Mouse (Mus musculus) hindbrain, postnatal 0 days (tissue): ENCODE measurements at regions not wholly inside any gene's neighbourhood (a gene's known extent, or its start where the extent isn't known, plus 50 kb on each side); places are given as distances from the start of the nearest gene placed in this dataset.

ENCODE experiments used
- ATAC-seq: fragments of 200-750 bp; cut with Nextera tagmentation; 2 replicates; pipeline ENCODE4 v1.8.0; 2017; ENCODE audit warnings: mild to moderate bottlenecking, moderate TSS enrichment, moderate library complexity
- DNase-seq: peaks from one replicate; pipeline ENCODE4 v3.0.0-alpha.2; 2015; ENCODE audit warnings: low spot score
- H3K27ac ChIP-seq: fragments of 300-500 bp; sonication (generic); 2 replicates; pipeline ENCODE4 v1.5.1; 2014; ENCODE audit warnings: mild to moderate bottlenecking
- H3K27me3 ChIP-seq: fragments of 300-500 bp; sonication (generic); 2 replicates; pipeline ENCODE4 v1.6.1; 2014; ENCODE audit warnings: low read length, mixed read lengths; ENCODE audit not compliant: insufficient read depth
- H3K36me3 ChIP-seq: fragments of 300-500 bp; sonication (generic); 2 replicates; pipeline ENCODE4 v1.6.1; 2014; ENCODE audit warnings: low read length, mixed read lengths; ENCODE audit not compliant: insufficient read depth
- H3K4me1 ChIP-seq: fragments of 300-500 bp; sonication (generic); 2 replicates; pipeline ENCODE4 v1.6.1; 2014; ENCODE audit warnings: antibody characterized with exemption, low read length, mixed read lengths; ENCODE audit not compliant: insufficient read depth
- H3K4me2 ChIP-seq: fragments of 300-500 bp; sonication (generic); 2 replicates; pipeline ENCODE4 v1.6.1; 2014; ENCODE audit warnings: low read depth, mild to moderate bottlenecking, low read length, moderate library complexity, mixed read lengths
- H3K4me3 ChIP-seq: fragments of 300-500 bp; sonication (generic); 2 replicates; pipeline ENCODE4 v1.5.1; 2014; ENCODE audit warnings: low read length
- H3K9ac ChIP-seq: fragments of 300-500 bp; sonication (generic); replicated peaks from 2 replicates; pipeline ENCODE4 v1.6.1; 2014; ENCODE audit warnings: mild to moderate bottlenecking, low read length, moderate library complexity, mixed read lengths
- H3K9me3 ChIP-seq: fragments of 300-500 bp; sonication (generic); 2 replicates; pipeline ENCODE4 v1.6.1; 2016; ENCODE audit warnings: low read length, mixed read lengths
- CTCF ChIP-seq: IDR thresholded peaks from 2 replicates; pipeline ENCODE4 v1.5.1; 2016; ENCODE audit warnings: antibody characterized with exemption, control low read depth, low read depth
- WGBS: fragments of 180-500 bp; shearing (Covaris S2); extraction: QIAGEN DNeasy Blood & Tissue Kit; methylation state at CpG from one replicate; pipeline ENCODE4 v1.1.7; 2014; 5-methylcytosine and 5-hydroxymethylcytosine counted together

GRCm38 (mm10) chr2:78053910-78054309, 107.7 kb upstream of the Cwc22 start:
- no peaks in the 10 kb centered on the region for H3K9me3 ChIP-seq
- ATAC-seq: no peak
- no peaks in the 10 kb centered on the region for H3K27me3 ChIP-seq
- no peak overlapping the region for H3K9ac ChIP-seq
- no peak overlapping the region for H3K27ac ChIP-seq
- no peak overlapping the region for H3K4me2 ChIP-seq
- H3K36me3 ChIP-seq: no peaks in the 10 kb centered on the region
- 77% methylated on average over 3 of the region's 3 CpGs for WGBS
- DNase-seq: no peak
- TF ChIP-seq CTCF: no peak
- no peak overlapping the region for H3K4me3 ChIP-seq
- H3K4me1 ChIP-seq: no peaks in the 10 kb centered on the region; the same call in 1 of the 2 replicates

GRCm38 (mm10) chr2:78050542-78050941, 104.4 kb upstream of the Cwc22 start:
- Histone ChIP-seq H3K4me1 (no peaks in the 10 kb centered on the region; the same call in 1 of the 2 replicates), H3K27me3 (no peaks in the 10 kb centered on the region), H3K9ac (no peak overlapping the region), H3K9me3 (no peaks in the 10 kb centered on the region), H3K4me3 (no peak overlapping the region), H3K36me3 (no peaks in the 10 kb centered on the region), H3K27ac (no peak overlapping the region), H3K4me2 (no peak overlapping the region)
- ATAC-seq: no peak
- 93% methylated on average over 7 of the region's 7 CpGs for WGBS
- DNase-seq: no peak
- no peak for TF ChIP-seq CTCF

GRCm38 (mm10) chr2:78049248-78049874, 103.2 kb upstream of the Cwc22 start:
- ATAC-seq (peak; percentile 86), DNase-seq (peak; percentile 94)
- Histone ChIP-seq H3K4me1 (no peaks in the 10 kb centered on the region; the same call in 1 of the 2 replicates), H3K27me3 (no peaks in the 10 kb centered on the region), H3K4me3 (peak overlapping the region; percentile 26), H3K36me3 (no peaks in the 10 kb centered on the region), H3K4me2 (peak overlapping the region; percentile 54), H3K9me3 (no peaks in the 10 kb centered on the region), H3K9ac (peak overlapping the region; percentile 34), H3K27ac (peak overlapping the region; percentile 52; the same call in 1 of the 2 replicates)
- peak; percentile 94 for TF ChIP-seq CTCF
- WGBS: 20% methylated on average over 8 of the region's 8 CpGs

- H3K27me3 ChIP-seq: no peaks in the 10 kb centered on the region
- H3K4me3 ChIP-seq: peak overlapping the region; percentile 26
- peak overlapping the region; percentile 34 for H3K9ac ChIP-seq
- 34% methylated on average over 6 of the region's 6 CpGs for WGBS
- H3K4me2 ChIP-seq: peak overlapping the region; percentile 54
- H3K9me3 ChIP-seq: no peaks in the 10 kb centered on the region
- no peaks in the 10 kb centered on the region for H3K36me3 ChIP-seq
- H3K4me1 ChIP-seq: no peaks in the 10 kb centered on the region; the same call in 1 of the 2 replicates
- H3K27ac ChIP-seq: peak overlapping the region; percentile 52; the same call in 1 of the 2 replicates
- TF ChIP-seq CTCF: no peak
- peak; percentile 55 for ATAC-seq
- peak; percentile 37 for DNase-seq
Observed at GRCm38 (mm10) chr2:78048706-78049055, 102.5 kb upstream of the Cwc22 start.

GRCm38 (mm10) chr2:78048030-78048705, 102.0 kb upstream of the Cwc22 start:
- Histone ChIP-seq H3K27ac (peak overlapping the region; percentile 52; the same call in 1 of the 2 replicates), H3K4me1 (no peaks in the 10 kb centered on the region; the same call in 1 of the 2 replicates), H3K4me2 (peak overlapping the region; percentile 54), H3K4me3 (peak overlapping the region; percentile 26; the same call in 1 of the 2 replicates), H3K9me3 (no peaks in the 10 kb centered on the region), H3K36me3 (no peaks in the 10 kb centered on the region), H3K27me3 (no peaks in the 10 kb centered on the region), H3K9ac (peak overlapping the region; percentile 34; the same call in 1 of the 2 replicates)
- ATAC-seq (peak; percentile 69), DNase-seq (peak; percentile 91)
- TF ChIP-seq CTCF: peak; percentile 76
- 31% methylated on average over 11 of the region's 11 CpGs for WGBS

- no peak for ATAC-seq
- Histone ChIP-seq H3K9ac (no peak overlapping the region), H3K4me1 (no peaks in the 10 kb centered on the region), H3K27me3 (no peaks in the 10 kb centered on the region), H3K36me3 (no peaks in the 10 kb centered on the region), H3K27ac (no peak overlapping the region), H3K9me3 (no peaks in the 10 kb centered on the region), H3K4me3 (no peak overlapping the region), H3K4me2 (no peak overlapping the region)
- no peak for TF ChIP-seq CTCF
- 97% methylated on average over 2 of the region's 2 CpGs for WGBS
- no peak for DNase-seq
Observed at GRCm38 (mm10) chr2:78027319-78027718, 81.1 kb upstream of the Cwc22 start.

GRCm38 (mm10) chr2:78026808-78027207, 80.6 kb upstream of the Cwc22 start:
- H3K9ac ChIP-seq: no peak overlapping the region
- ATAC-seq (no peak), DNase-seq (no peak)
- H3K4me2 ChIP-seq: no peak overlapping the region
- no peaks in the 10 kb centered on the region for H3K36me3 ChIP-seq
- H3K27me3 ChIP-seq: no peaks in the 10 kb centered on the region
- TF ChIP-seq CTCF: no peak
- H3K4me1 ChIP-seq: no peaks in the 10 kb centered on the region
- H3K27ac ChIP-seq: no peak overlapping the region
- H3K9me3 ChIP-seq: no peaks in the 10 kb centered on the region
- WGBS: 66% methylated on average over 6 of the region's 6 CpGs
- H3K4me3 ChIP-seq: no peak overlapping the region
